Mouse (Mus musculus) heart, embryonic 14.5 days (tissue): Measurements from ENCODE around the gene Tmem30c. TPM values are rescaled to one million over a fixed set of nuclear protein-coding genes. Genes with fewer than 3 reads are reported as not detected.

Source experiments
- ATAC-seq: fragments of 200-750 bp; cut with Nextera tagmentation; 2 replicates; pipeline ENCODE4 v1.8.0; 2017; ENCODE audit warnings: low read depth, moderate TSS enrichment; ENCODE audit not compliant: insufficient number of reproducible peaks, insufficient read depth, low FRiP score
- H3K27ac ChIP-seq, 2 experiments: fragments of 200-500 bp in 1 of 2; fragments of 300-500 bp in 1 of 2; sonication (generic) in 1 of 2; replicated peaks in 1 of 2; 2 replicates each; pipeline ENCODE4 v1.5.1; 2012 to 2014; ENCODE audit warnings: low read depth in 2 of 2, low read length in 2 of 2, control low read depth in 1 of 2, mild to moderate bottlenecking in 1 of 2, mixed read lengths in 1 of 2; ENCODE audit not compliant: control insufficient read depth in 1 of 2, insufficient read depth in 1 of 2
- H3K27me3 ChIP-seq: fragments of 300-500 bp; sonication (generic); 2 replicates; pipeline ENCODE4 v1.6.1; 2014; ENCODE audit warnings: mild to moderate bottlenecking, low read length, control low read depth; ENCODE audit not compliant: control insufficient read depth, insufficient read depth
- H3K36me3 ChIP-seq: fragments of 300-500 bp; sonication (generic); 2 replicates; pipeline ENCODE4 v1.6.1; 2014; ENCODE audit warnings: mild to moderate bottlenecking, control low read depth, low read length, mixed read lengths; ENCODE audit not compliant: control insufficient read depth, insufficient read depth
- H3K4me1 ChIP-seq, 2 experiments: fragments of 200-500 bp in 1 of 2; fragments of 300-500 bp in 1 of 2; sonication (generic) in 1 of 2; 2 replicates each; pipeline ENCODE4 v1.6.1; 2012 to 2014; ENCODE audit warnings: low read length in 2 of 2, control low read depth in 1 of 2, mixed read lengths in 1 of 2; ENCODE audit not compliant: control insufficient read depth in 2 of 2, insufficient read depth in 2 of 2
- H3K4me2 ChIP-seq: fragments of 300-500 bp; sonication (generic); 2 replicates; pipeline ENCODE4 v1.6.1; 2014; ENCODE audit warnings: mild to moderate bottlenecking, low read length
- H3K4me3 ChIP-seq, 2 experiments: fragments of 200-500 bp in 1 of 2; fragments of 300-500 bp in 1 of 2; sonication (generic) in 1 of 2; 2 replicates each; pipeline ENCODE4 v1.5.1; 2012 to 2014; ENCODE audit warnings: low read length in 2 of 2, mild to moderate bottlenecking in 2 of 2, control low read depth in 1 of 2, low read depth in 1 of 2, moderate library complexity in 1 of 2; ENCODE audit not compliant: control insufficient read depth in 1 of 2, insufficient read depth in 1 of 2
- H3K9ac ChIP-seq: fragments of 300-500 bp; sonication (generic); 2 replicates; pipeline ENCODE4 v1.6.1; 2014; ENCODE audit warnings: mild to moderate bottlenecking, low read length
- H3K9me3 ChIP-seq: fragments of 300-500 bp; sonication (generic); 2 replicates; pipeline ENCODE4 v1.6.1; 2016; ENCODE audit warnings: low read length, control low read depth; ENCODE audit not compliant: control insufficient read depth
- WGBS: fragments of 180-500 bp; shearing (Covaris S2); extraction: QIAGEN DNeasy Blood & Tissue Kit; methylation state at CpG from one replicate; pipeline ENCODE4 v1.1.7; 2014; 5-methylcytosine and 5-hydroxymethylcytosine counted together
- polyA plus RNA-seq: library from polyadenylated mRNA; unstranded; fragments of >200 nt; fragmentation: Nextera tagmentation; extraction: Ambion mirVana; gene quantifications from 2 replicates; pipeline ENCODE4 v1.2.1, GENCODE M21; 2014

Tmem30c gene
- polyA plus RNA-seq, 1 experiment from 2014 or later, result not detected

DNA sequence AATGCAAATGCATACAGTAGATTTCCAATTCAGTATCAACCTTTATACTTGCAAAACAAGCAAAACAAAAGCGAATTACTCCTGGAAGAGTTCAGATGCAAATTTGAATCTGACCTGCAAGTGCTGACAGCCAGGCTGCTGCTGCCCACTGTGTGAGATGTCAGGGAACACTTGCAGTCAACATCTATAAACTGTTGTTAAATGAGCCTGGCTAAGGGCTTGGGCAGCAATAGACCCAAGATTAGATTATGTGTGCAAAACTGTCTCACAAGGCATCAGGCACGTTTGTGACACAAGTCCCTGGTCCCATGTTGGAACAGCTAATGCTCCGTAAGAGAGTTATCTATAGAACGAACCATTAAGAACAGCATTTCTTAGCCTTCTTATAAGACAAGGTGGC is 369 bp downstream of the Tmem30c start:
- no peak for ATAC-seq
- WGBS, result 22% methylated on average over 4 of the region's 4 CpGs
- Histone ChIP-seq H3K4me3 (no peak overlapping the region), H3K4me1 (peaks cover 0 to 3% of the 10 kb centered on the region in 2 experiments; a peak in 1 of 4 replicates), H3K9ac (no peak overlapping the region), H3K36me3 (no peaks in the 10 kb centered on the region), H3K27me3 (no peaks in the 10 kb centered on the region), H3K4me2 (no peak overlapping the region; the same call in 1 of the 2 replicates), H3K9me3 (no peaks in the 10 kb centered on the region), H3K27ac (0 out of 4 replicates have a peak overlapping the region, but pooled peaks of 1 of the 2 experiments have one; percentile 45)

- H3K27me3 ChIP-seq, result no peaks in the 10 kb centered on the region
- WGBS, result 86% methylated on average over 5 of the region's 5 CpGs
- no peaks in the 10 kb centered on the region for H3K36me3 ChIP-seq
- no peak overlapping the region for H3K27ac ChIP-seq
- H3K9ac ChIP-seq, result no peak overlapping the region
- no peaks in the 10 kb centered on the region for H3K9me3 ChIP-seq
- no peak overlapping the region for H3K4me2 ChIP-seq
- ATAC-seq, result no peak
- no peak overlapping the region for H3K4me3 ChIP-seq
- peaks cover 0 to 3% of the 10 kb centered on the region in 2 experiments; a peak in 1 of 4 replicates for H3K4me1 ChIP-seq
These were observed 969 bp downstream of the Tmem30c start for GRCm38 (mm10) chr16:57291696-57292095.

DNA sequence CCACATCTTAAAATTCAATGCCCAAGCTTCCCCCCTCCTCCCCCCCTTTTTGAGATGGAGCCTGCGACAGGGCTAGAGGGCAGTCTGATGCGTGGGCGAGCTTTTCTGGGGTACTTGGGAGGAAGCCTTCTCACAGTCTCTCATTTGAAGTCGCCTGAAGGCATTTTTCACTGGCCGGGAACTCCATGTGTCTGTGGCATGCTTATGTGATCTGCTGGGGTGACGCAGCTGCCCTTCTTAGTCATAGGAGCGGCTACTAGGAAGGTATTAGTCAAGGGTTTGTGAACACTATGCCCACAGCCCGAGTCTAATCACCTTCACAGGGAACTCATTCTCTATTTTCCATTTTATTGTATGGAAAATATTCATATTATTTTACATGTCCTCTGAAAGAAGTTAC is 11.2 kb downstream of the Tmem30c start:
- H3K36me3 ChIP-seq, result no peaks in the 10 kb centered on the region
- no peak overlapping the region for H3K4me2 ChIP-seq
- H3K9me3 ChIP-seq, result no peaks in the 10 kb centered on the region
- 82% methylated on average over 8 of the region's 8 CpGs for WGBS
- no peak overlapping the region for H3K9ac ChIP-seq
- no peak overlapping the region for H3K4me3 ChIP-seq
- H3K4me1 ChIP-seq, result peaks cover 0 to 5% of the 10 kb centered on the region in 2 experiments; a peak in 1 of 4 replicates
- no peaks in the 10 kb centered on the region for H3K27me3 ChIP-seq
- no peak overlapping the region for H3K27ac ChIP-seq
- no peak for ATAC-seq

DNA sequence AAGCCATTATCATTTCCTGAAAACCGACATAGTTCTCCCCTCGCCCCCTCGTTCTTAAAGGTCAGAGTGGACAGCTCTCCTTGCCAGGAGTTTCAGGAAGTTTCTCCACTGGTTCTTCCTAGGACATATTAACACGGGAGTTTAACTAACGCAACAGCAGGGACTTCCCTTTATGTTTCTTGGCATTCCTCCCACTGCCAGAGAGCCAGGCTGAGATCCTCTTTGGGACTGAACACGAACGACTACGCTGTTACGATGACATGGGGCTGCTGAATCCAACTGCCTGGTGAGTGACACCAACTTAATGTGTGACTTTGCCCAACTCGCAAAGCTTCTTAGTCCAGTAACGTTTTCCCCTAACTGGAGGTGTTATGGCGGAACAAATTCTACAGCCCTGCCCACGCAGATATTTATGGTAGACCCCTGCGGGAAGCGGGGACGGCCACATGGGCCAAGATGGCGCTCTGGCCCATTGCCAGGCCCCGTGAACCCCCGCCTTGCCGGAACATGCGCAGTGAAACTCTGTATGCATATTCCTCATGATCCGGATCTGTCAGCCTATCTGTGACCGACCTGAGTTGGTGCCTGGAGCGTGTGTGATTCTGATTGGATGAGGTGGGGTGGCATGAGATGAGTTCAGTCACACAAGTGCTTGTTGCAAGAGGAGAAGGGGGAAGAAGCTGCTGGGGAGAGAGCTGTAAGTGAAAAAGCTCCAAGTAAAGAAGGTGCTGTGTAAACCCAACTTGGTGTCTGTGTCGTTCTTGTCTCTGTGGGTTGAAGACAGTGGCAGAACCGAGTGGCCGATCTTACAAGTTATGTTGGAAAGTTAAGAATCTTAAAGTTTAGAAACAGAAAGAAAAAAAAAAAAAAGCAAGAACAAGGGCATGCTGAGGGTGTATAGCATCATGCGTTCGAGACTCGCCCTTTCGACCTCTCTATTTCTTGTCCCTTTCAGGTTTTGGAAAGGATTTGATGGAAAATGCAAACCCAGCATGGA is 12.1 kb downstream of the Tmem30c start:
- Histone ChIP-seq H3K4me2 (no peak overlapping the region), H3K36me3 (no peaks in the 10 kb centered on the region), H3K4me3 (no peak overlapping the region), H3K9me3 (no peaks in the 10 kb centered on the region), H3K27ac (no peak overlapping the region), H3K4me1 (peaks cover 0 to 5% of the 10 kb centered on the region in 2 experiments; a peak in 1 of 4 replicates), H3K9ac (no peak overlapping the region), H3K27me3 (no peaks in the 10 kb centered on the region)
- no peak for ATAC-seq
- WGBS, result 79% methylated on average over 31 of the region's 31 CpGs

DNA sequence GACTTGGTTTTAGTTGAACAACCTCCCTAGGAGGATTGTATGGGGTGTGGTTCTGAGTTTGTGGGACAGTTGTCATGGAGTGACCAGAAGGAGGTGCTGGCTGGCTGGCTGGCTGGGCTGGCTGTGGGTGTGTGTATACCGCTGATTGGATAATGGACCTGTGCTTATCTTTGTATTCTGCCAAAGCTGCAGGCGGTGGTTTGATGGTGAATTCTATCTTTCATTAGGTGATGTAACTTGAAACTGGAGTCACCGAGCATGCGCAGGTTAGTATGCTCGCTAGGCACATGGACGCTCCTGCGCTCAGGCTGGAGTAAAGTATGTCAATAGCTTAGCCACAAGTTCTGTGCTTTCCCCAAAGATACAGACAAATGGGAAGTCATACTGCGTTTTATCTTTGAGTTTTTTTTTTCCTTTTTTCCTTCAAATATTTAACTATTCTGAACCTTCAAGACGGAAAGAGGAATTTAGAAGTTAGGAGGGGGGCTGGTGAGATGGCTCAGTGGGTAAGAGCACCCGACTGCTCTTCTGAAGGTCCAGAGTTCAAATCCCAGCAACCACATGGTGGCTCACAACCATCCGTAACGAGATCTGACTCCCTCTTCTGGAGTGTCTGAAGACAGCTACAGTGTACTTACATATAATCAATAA is 13.6 kb downstream of the Tmem30c start:
- Histone ChIP-seq H3K9ac (no peak overlapping the region), H3K4me1 (peaks cover 0 to 5% of the 10 kb centered on the region in 2 experiments; a peak in 1 of 4 replicates)

DNA sequence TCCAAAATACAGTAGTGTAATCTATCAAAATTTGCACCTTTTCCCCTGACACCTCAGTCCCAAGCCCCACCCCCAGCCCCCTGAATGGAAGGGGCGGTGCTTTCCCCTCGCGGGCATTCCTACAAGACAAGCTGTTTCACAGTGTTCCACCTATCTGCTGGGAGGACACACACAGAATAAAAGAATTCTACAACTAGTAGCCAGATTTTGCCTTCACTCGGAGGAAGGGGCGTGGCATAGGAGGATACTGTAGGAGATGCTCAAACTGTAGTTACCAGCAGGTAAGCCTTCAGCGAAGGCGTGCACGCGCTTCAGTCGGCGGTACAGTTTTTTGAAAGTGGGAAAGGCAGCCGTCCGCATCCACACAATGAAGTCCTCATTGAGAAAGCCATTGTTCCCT is 22.9 kb downstream of the Tmem30c start:
- Histone ChIP-seq H3K4me3 (no peak overlapping the region), H3K27me3 (no peaks in the 10 kb centered on the region), H3K27ac (no peak overlapping the region), H3K4me1 (peaks cover 7 to 12% of the 10 kb centered on the region in 2 experiments), H3K9me3 (no peaks in the 10 kb centered on the region), H3K36me3 (no peaks in the 10 kb centered on the region), H3K4me2 (no peak overlapping the region), H3K9ac (no peak overlapping the region)
- 91% methylated on average over 13 of the region's 13 CpGs for WGBS
- no peak for ATAC-seq

More for the DNA sequence above, 13.6 kb downstream of the Tmem30c start:
- H3K27me3 ChIP-seq, result no peaks in the 10 kb centered on the region
- no peak overlapping the region for H3K4me3 ChIP-seq
- no peak overlapping the region for H3K27ac ChIP-seq
- 87% methylated on average over 10 of the region's 12 CpGs for WGBS
- H3K9me3 ChIP-seq, result no peaks in the 10 kb centered on the region
- no peak overlapping the region for H3K4me2 ChIP-seq
- no peak for ATAC-seq
- no peaks in the 10 kb centered on the region for H3K36me3 ChIP-seq

DNA sequence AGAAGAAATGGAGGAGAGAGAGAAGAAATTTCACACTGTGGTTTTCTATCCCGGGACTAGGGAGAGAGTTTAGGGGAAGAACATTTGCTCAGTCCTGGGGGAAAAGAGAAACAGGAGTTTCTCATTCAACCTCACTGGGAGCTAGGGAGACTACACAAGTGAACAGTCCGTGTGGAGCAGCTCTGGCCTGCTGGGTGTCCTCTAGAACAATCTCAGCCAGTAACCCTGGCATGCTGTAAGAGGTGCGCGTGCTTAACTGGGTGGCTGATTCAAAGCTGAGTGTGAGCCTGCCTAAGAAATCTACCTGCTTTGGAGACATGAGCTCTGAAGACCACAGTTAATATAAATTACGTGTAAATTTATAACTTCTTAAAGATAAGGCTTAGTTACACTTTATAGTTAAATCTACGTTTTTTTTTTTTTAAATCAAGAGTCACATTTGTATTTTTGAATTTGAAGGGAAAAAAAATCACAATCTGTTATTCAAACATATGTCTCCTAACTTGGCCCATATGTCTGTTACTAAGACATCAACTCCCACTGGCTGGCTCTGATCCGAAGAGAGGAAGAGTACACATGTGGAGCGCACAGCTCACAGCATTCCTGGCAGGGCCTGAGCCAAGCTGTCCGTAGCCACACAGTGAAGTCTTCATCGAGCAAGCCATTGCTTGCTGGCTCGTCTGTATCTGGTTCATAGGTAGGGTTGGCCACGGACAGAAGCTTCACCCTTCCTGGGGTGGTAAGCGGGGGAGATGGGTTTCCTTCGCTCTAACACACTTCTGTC is 24.4 kb downstream of the Tmem30c start:
- Histone ChIP-seq H3K4me3 (no peak overlapping the region), H3K4me2 (no peak overlapping the region), H3K36me3 (no peaks in the 10 kb centered on the region), H3K27ac (no peak overlapping the region), H3K4me1 (peaks cover 7 to 12% of the 10 kb centered on the region in 2 experiments), H3K9me3 (0 out of 2 replicates have a peak, but pooled peaks cover 3% of the 10 kb centered on the region), H3K9ac (no peak overlapping the region), H3K27me3 (no peaks in the 10 kb centered on the region)
- 84% methylated on average over 14 of the region's 14 CpGs for WGBS
- ATAC-seq, result no peak
